Mouse (Mus musculus) 3134 (cell line): ENCODE measurements around the gene Canx.
A peak's percentile ranks its signal among the peaks of the same experiment; 100 is the strongest.
"Not testable (repeated sequence)": the region's sequence is repeated elsewhere in the genome, so short reads cannot be mapped to it uniquely, and the experiment has no call there.

Source experiments
- DNase-seq: peaks from one replicate; pipeline ENCODE4 v3.0.0-alpha.2; 2011; ENCODE audit warnings: low spot score; ENCODE audit not compliant: insufficient read length; ENCODE audit errors: extremely low read depth

Canx gene

GRCm38 (mm10) chr11:50325496-50326301 lies at the start of gene Canx:
TSS of gene Canx (minus strand) at chr11:50325673.
- peak; percentile 99 for DNase-seq

GRCm38 (mm10) chr11:50374286-50375015 lies 49.0 kb upstream of the Canx start:
- DNase-seq, result no peak

GRCm38 (mm10) chr11:50373621-50374020 lies 48.1 kb upstream of the Canx start:
- no peak for DNase-seq

- no peak for DNase-seq
Measured at GRCm38 (mm10) chr11:50373086-50373485, 47.6 kb upstream of the Canx start.

GRCm38 (mm10) chr11:50371911-50372310 lies 46.4 kb upstream of the Canx start:
- DNase-seq, result no peak

GRCm38 (mm10) chr11:50371399-50371841 lies 45.9 kb upstream of the Canx start:
- DNase-seq, result peak; percentile 39

- DNase-seq, result no peak
Measured at GRCm38 (mm10) chr11:50370969-50371368, 45.5 kb upstream of the Canx start.

GRCm38 (mm10) chr11:50369360-50369911 lies 44.0 kb upstream of the Canx start:
- peak; percentile 65 for DNase-seq

GRCm38 (mm10) chr11:50367531-50367930 lies 42.1 kb upstream of the Canx start:
- DNase-seq, result no peak

- no peak for DNase-seq
Measured at GRCm38 (mm10) chr11:50365322-50365721, 39.8 kb upstream of the Canx start.

- DNase-seq, result no peak
Measured at GRCm38 (mm10) chr11:50364548-50364947, 39.1 kb upstream of the Canx start.

- DNase-seq, result not testable (repeated sequence)
Measured at GRCm38 (mm10) chr11:50361282-50361681, 35.8 kb upstream of the Canx start.

- no peak for DNase-seq
Measured at GRCm38 (mm10) chr11:50358950-50359861, 33.7 kb upstream of the Canx start.

GRCm38 (mm10) chr11:50355395-50355794 lies 29.9 kb upstream of the Canx start:
- no peak for DNase-seq

GRCm38 (mm10) chr11:50354851-50355250 lies 29.4 kb upstream of the Canx start:
- DNase-seq, result no peak

- no peak for DNase-seq
Measured at GRCm38 (mm10) chr11:50354162-50354561, 28.7 kb upstream of the Canx start, which contains the start of gene Cby3. TSS of gene Cby3 (plus strand) at chr11:50354462.

GRCm38 (mm10) chr11:50352177-50352576 lies 26.7 kb upstream of the Canx start:
- DNase-seq, result no peak

GRCm38 (mm10) chr11:50346256-50347032 lies 21.0 kb upstream of the Canx start:
- DNase-seq, result no peak

GRCm38 (mm10) chr11:50345486-50345885 lies 20.0 kb upstream of the Canx start:
- DNase-seq, result no peak

GRCm38 (mm10) chr11:50336891-50337290 lies 11.4 kb upstream of the Canx start:
- DNase-seq, result no peak
